Mouse (Mus musculus) neural tube, embryonic 14.5 days (tissue): ENCODE measurements around the gene Akap13. TPM values are rescaled to one million over a fixed set of nuclear protein-coding genes. Genes with fewer than 3 reads are reported as not detected.
"Not testable (repeated sequence)": the region's sequence is repeated elsewhere in the genome, so short reads cannot be mapped to it uniquely, and the experiment has no call there.

Experiments used
- ATAC-seq: fragments of 200-750 bp; cut with Nextera tagmentation; 2 replicates; pipeline ENCODE4 v1.8.0; 2017; ENCODE audit warnings: low read depth, mild to moderate bottlenecking, moderate TSS enrichment, moderate library complexity
- H3K27ac ChIP-seq: fragments of 300-500 bp; sonication (generic); 2 replicates; pipeline ENCODE4 v1.5.1; 2014; ENCODE audit warnings: low read depth, mild to moderate bottlenecking, control low read depth, low read length, moderate library complexity, mixed read lengths
- H3K27me3 ChIP-seq: fragments of 300-500 bp; sonication (generic); 2 replicates; pipeline ENCODE4 v1.6.1; 2014; ENCODE audit warnings: low read length; ENCODE audit not compliant: control insufficient read depth, insufficient read depth
- H3K36me3 ChIP-seq: fragments of 300-500 bp; sonication (generic); 2 replicates; pipeline ENCODE4 v1.6.1; 2014; ENCODE audit warnings: low read length, mixed read lengths; ENCODE audit not compliant: control insufficient read depth, insufficient read depth
- H3K4me1 ChIP-seq: fragments of 300-500 bp; sonication (generic); 2 replicates; pipeline ENCODE4 v1.6.1; 2014; ENCODE audit warnings: low read length; ENCODE audit not compliant: control insufficient read depth, insufficient read depth
- H3K4me2 ChIP-seq: fragments of 300-500 bp; sonication (generic); 2 replicates; pipeline ENCODE4 v1.6.1; 2014; ENCODE audit warnings: mild to moderate bottlenecking, low read depth, low read length, control low read depth
- H3K4me3 ChIP-seq: fragments of 300-500 bp; sonication (generic); 2 replicates; pipeline ENCODE4 v1.5.1; 2014; ENCODE audit warnings: low read depth, low read length, control low read depth, mixed read lengths
- H3K9ac ChIP-seq: fragments of 300-500 bp; sonication (generic); replicated peaks from 2 replicates; pipeline ENCODE4 v1.6.1; 2014; ENCODE audit warnings: low read depth, mild to moderate bottlenecking, control low read depth, low read length, mixed read lengths
- H3K9me3 ChIP-seq: fragments of 300-500 bp; sonication (generic); 2 replicates; pipeline ENCODE4 v1.6.1; 2016; ENCODE audit warnings: low read length; ENCODE audit not compliant: control insufficient read depth
- WGBS: fragments of 180-500 bp; shearing (Covaris S2); extraction: QIAGEN DNeasy Blood & Tissue Kit; methylation state at CpG from one replicate; pipeline ENCODE4 v1.1.7; 2014; 5-methylcytosine and 5-hydroxymethylcytosine counted together
- polyA plus RNA-seq: library from polyadenylated mRNA; unstranded; fragments of >200 nt; fragmentation: Nextera tagmentation; extraction: Ambion mirVana; gene quantifications from 2 replicates; pipeline ENCODE4 v1.2.1, GENCODE M21; 2014

Gene Akap13
- polyA plus RNA-seq, 1 experiment from 2014 or later = 19.8 TPM

- Histone ChIP-seq H3K9ac (no peak overlapping the region), H3K27me3 (no peaks in the 10 kb centered on the region), H3K27ac (no peak overlapping the region), H3K4me3 (no peak overlapping the region), H3K36me3 (no peaks in the 10 kb centered on the region), H3K9me3 (no peaks in the 10 kb centered on the region), H3K4me1 (no peaks in the 10 kb centered on the region), H3K4me2 (no peak overlapping the region)
- 50% methylated on average over 3 of the region's 3 CpGs for WGBS
- no peak for ATAC-seq
Measured at GRCm38 (mm10) chr7:75787371-75787770, 332.0 kb downstream of the Akap13 start.

- ATAC-seq, H3K9ac ChIP-seq, H3K9me3 ChIP-seq, H3K4me2 ChIP-seq, H3K36me3 ChIP-seq, H3K27ac ChIP-seq, H3K4me1 ChIP-seq, H3K27me3 ChIP-seq, H3K4me3 ChIP-seq: not testable (repeated sequence)
- WGBS = 71% methylated on average over 4 of the region's 7 CpGs
Measured at GRCm38 (mm10) chr7:75788069-75788800, 332.9 kb downstream of the Akap13 start.

GRCm38 (mm10) chr7:75788801-75789135 is 333.4 kb downstream of the Akap13 start:
- not testable (repeated sequence) for H3K4me2 ChIP-seq, H3K9me3 ChIP-seq, H3K27me3 ChIP-seq, H3K4me1 ChIP-seq, H3K36me3 ChIP-seq, ATAC-seq, H3K4me3 ChIP-seq, H3K9ac ChIP-seq, H3K27ac ChIP-seq
- 85% methylated on average over 3 of the region's 3 CpGs for WGBS

GRCm38 (mm10) chr7:75789746-75790145 is 334.4 kb downstream of the Akap13 start:
- Histone ChIP-seq H3K9ac (no peak overlapping the region), H3K9me3 (no peaks in the 10 kb centered on the region), H3K4me3 (no peak overlapping the region), H3K27me3 (no peaks in the 10 kb centered on the region), H3K27ac (no peak overlapping the region), H3K36me3 (no peaks in the 10 kb centered on the region), H3K4me1 (no peaks in the 10 kb centered on the region), H3K4me2 (no peak overlapping the region)
- ATAC-seq = no peak
- 96% methylated on average over 6 of the region's 6 CpGs for WGBS

GRCm38 (mm10) chr7:75791092-75791837 is 335.9 kb downstream of the Akap13 start:
- not testable (repeated sequence) for H3K36me3 ChIP-seq, H3K27me3 ChIP-seq, H3K9ac ChIP-seq, H3K27ac ChIP-seq, H3K4me1 ChIP-seq, H3K4me3 ChIP-seq, H3K4me2 ChIP-seq, H3K9me3 ChIP-seq, ATAC-seq
- WGBS = 84% methylated on average over 12 of the region's 13 CpGs

DNA sequence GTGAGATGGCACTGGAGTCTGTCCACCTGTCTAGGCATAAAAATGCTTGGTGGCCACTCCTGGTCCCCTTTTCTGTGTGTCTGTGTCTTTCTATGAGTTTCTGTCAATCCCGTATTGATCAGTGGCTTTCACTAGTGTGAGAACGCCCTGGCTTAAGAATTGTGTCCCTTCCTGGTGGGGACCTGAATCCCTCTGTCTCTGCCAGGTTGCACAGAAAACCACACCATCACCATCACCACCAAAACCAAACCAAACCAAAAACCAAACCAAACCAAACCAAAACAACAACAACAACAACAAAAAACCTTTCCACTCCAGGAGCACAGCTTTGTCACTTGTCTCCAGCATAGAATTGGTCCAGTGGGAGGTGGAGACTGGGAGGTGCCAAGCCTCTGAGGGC is 337.8 kb downstream of the Akap13 start:
- Histone ChIP-seq H3K4me2 (no peak overlapping the region), H3K27ac (no peak overlapping the region), H3K9me3 (no peaks in the 10 kb centered on the region), H3K36me3 (no peaks in the 10 kb centered on the region), H3K27me3 (no peaks in the 10 kb centered on the region), H3K9ac (no peak overlapping the region), H3K4me3 (no peak overlapping the region), H3K4me1 (no peaks in the 10 kb centered on the region)
- 73% methylated on average over 2 of the region's 2 CpGs for WGBS
- ATAC-seq = no peak

DNA sequence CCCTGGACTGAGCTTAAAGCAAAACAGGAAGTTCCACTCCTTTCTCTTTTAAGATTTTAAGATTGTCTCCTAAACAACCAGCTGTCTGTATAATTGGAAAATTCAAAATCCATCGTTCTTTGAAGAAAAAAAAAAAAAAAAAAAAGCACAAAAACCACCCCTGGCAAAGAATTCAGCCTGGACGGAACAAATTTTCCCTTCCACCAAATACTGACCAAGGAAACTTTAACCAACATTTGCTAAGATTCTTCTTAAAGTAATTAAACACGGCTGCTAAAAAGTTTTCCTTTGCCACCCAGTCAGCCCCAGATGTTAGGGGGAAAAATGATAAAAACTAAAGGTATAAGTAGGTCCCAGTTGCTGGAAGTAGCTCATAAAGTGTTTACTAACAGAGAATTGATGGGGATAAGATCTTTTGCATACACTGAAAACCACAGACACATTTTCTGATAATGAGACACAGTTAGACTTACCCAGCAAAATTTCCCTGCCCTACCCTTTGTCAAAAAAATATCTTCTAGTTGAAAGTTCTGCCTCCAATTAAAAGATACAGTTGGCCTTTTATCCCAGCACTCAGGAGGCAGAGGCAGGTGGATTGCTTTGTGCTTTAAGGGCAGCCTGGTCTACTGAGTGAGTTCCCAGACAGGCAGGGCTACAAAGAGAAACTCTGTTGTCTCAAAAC is 338.5 kb downstream of the Akap13 start:
- H3K36me3 ChIP-seq = no peaks in the 10 kb centered on the region
- no peaks in the 10 kb centered on the region for H3K9me3 ChIP-seq
- H3K27ac ChIP-seq = no peak overlapping the region
- no peak overlapping the region for H3K9ac ChIP-seq
- H3K4me1 ChIP-seq = no peaks in the 10 kb centered on the region
- no peak overlapping the region for H3K4me3 ChIP-seq
- H3K4me2 ChIP-seq = no peak overlapping the region
- ATAC-seq = no peak
- no peaks in the 10 kb centered on the region for H3K27me3 ChIP-seq
- 72% methylated on average over 3 of the region's 3 CpGs for WGBS

GRCm38 (mm10) chr7:75795106-75795505 is 339.8 kb downstream of the Akap13 start:
- Histone ChIP-seq H3K4me2 (no peak overlapping the region), H3K9ac (no peak overlapping the region), H3K4me1 (no peaks in the 10 kb centered on the region), H3K27me3 (no peaks in the 10 kb centered on the region), H3K27ac (no peak overlapping the region), H3K4me3 (no peak overlapping the region), H3K36me3 (no peaks in the 10 kb centered on the region), H3K9me3 (no peaks in the 10 kb centered on the region)
- WGBS = 92% methylated on average over 8 of the region's 8 CpGs
- ATAC-seq = no peak

GRCm38 (mm10) chr7:75796474-75796873 is 341.1 kb downstream of the Akap13 start:
- no peaks in the 10 kb centered on the region for H3K36me3 ChIP-seq
- no peak overlapping the region for H3K4me2 ChIP-seq
- no peak for ATAC-seq
- H3K4me3 ChIP-seq = no peak overlapping the region
- no peaks in the 10 kb centered on the region for H3K27me3 ChIP-seq
- no peak overlapping the region for H3K27ac ChIP-seq
- H3K9ac ChIP-seq = no peak overlapping the region
- 29% methylated on average over 9 of the region's 9 CpGs for WGBS
- no peaks in the 10 kb centered on the region for H3K4me1 ChIP-seq
- no peaks in the 10 kb centered on the region for H3K9me3 ChIP-seq
